Mouse (Mus musculus) liver, postnatal 0 days (tissue): ENCODE results near the gene Gstp3.

ENCODE experiments used
- CTCF ChIP-seq: sonication (generic); IDR thresholded peaks from 2 replicates; pipeline ENCODE4 v1.5.1; 2016; ENCODE audit warnings: antibody characterized with exemption, low read depth
- EP300 ChIP-seq: IDR thresholded peaks from 2 replicates; pipeline ENCODE4 v1.6.1; 2016; ENCODE audit warnings: antibody characterized with exemption, low read depth, mild to moderate bottlenecking

DNA sequence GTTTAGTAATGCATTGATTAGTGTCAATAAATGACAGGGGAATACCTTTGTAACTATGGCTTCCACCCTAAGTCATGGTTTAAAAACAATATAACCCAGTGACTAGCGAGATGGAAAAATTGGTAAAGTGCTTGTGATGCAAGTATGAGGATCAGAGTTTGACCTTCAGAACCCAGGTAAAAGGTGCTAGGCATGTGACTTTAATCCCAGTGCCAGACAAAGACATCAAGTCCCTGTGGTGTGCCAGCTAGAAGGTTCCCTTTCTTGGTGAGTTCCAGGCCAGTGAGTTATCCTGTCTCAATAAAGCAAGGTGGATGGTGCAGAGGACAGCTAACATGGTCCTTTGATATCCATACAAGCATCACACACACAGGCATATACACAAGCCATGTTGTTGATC is 16.2 kb upstream of the Gstp3 start:
- TF ChIP-seq CTCF: no peak
- TF ChIP-seq EP300: no peak
